Mouse (Mus musculus) C2C12 (cell line): ENCODE measurements around the gene Lrch1.

Experiments
- CEBPB ChIP-seq: IDR thresholded peaks from one replicate; pipeline ENCODE4 v1.6.1; 2011; ENCODE audit warnings: low read depth, mild to moderate bottlenecking, control low read depth, moderate library complexity
- CTCF ChIP-seq: IDR thresholded peaks from one replicate; pipeline ENCODE4 v1.5.1; 2011; ENCODE audit not compliant: control insufficient read depth, insufficient read depth, insufficient read length
- FOSL1 ChIP-seq: IDR thresholded peaks from one replicate; pipeline ENCODE4 v1.8.0; 2011; ENCODE audit warnings: mild to moderate bottlenecking, low read length; ENCODE audit not compliant: poor library complexity, insufficient read depth, severe bottlenecking
- MYOD1 ChIP-seq: IDR thresholded peaks from one replicate; pipeline ENCODE4 v1.6.1; 2011; ENCODE audit warnings: low read depth; ENCODE audit not compliant: control insufficient read depth, insufficient read length
- MYOG ChIP-seq: IDR thresholded peaks from one replicate; pipeline ENCODE4 v1.6.1; 2011; ENCODE audit not compliant: control insufficient read depth, insufficient read length; ENCODE audit errors: extremely low read depth
- USF1 ChIP-seq: IDR thresholded peaks from one replicate; pipeline ENCODE4 v1.6.1; 2011; ENCODE audit warnings: low read depth, mild to moderate bottlenecking, control low read depth, moderate library complexity

DNA sequence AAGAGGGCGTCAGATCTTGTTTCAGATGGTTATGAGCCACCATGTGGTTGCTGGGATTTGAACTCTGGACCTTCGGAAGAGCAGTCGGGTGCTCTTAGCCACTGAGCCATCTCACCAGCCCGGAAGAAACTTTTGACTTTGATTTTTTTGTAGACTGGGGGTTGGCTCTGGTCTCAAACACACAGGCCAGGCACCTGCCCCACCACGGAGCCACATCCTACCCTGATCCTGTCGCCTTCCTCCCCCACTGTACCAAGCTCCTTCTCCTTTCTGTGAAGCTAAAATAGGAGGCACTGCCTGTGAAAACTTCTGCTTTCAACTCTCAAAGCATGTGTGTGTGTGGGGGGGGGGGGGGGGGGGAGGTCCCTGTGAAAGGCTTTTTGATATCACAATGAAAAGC is 39.4 kb downstream of the Lrch1 start:
- TF ChIP-seq CTCF: no peak
- TF ChIP-seq CEBPB: no peak
- no peak for TF ChIP-seq MYOD1
- TF ChIP-seq FOSL1: no peak
- no peak for TF ChIP-seq USF1
- TF ChIP-seq MYOG: no peak
